Mouse (Mus musculus) heart, postnatal 0 days (tissue): ENCODE data around the gene Hpcal1.

ENCODE experiments used
- CTCF ChIP-seq: IDR thresholded peaks from 2 replicates; pipeline ENCODE4 v1.5.1; 2016; ENCODE audit warnings: antibody characterized with exemption, control low read depth, low read depth
- EP300 ChIP-seq: IDR thresholded peaks from 2 replicates; pipeline ENCODE4 v1.6.1; 2016; ENCODE audit warnings: antibody characterized with exemption, low read depth

- TF ChIP-seq EP300 (no peak), CTCF (no peak)
Measured at GRCm38 (mm10) chr12:17764005-17764404, 73.3 kb downstream of the Hpcal1 start.
